In genomic region chr17:71695716-71696315, GRCm38 (mm10) we compare ENCODE assay signal across 27 mouse cellular contexts. TPM values are rescaled to one million over a fixed set of nuclear protein-coding genes. Genes with fewer than 3 reads are reported as not detected.
A peak's percentile ranks its signal among the peaks of the same experiment; 100 is the strongest.
DNase-seq lines count a peak whose midpoint lies in the region; ATAC-seq and TF ChIP-seq lines count a peak whose summit lies in the region.
"Had no signal": no experiment of that assay in that cellular context is flagged by ENCODE, and none has a peak within 500 bp of the region (broad histone marks: within the 10 kb centered on the region; RNA-seq: fewer than 3 reads in every experiment).

No protein-coding gene starts in this region.

- no peaks in the 10 kb centered on the region for H3K27me3 ChIP-seq in lung, postnatal 0 days (replicated peaks; ENCODE audit: insufficient read depth, low read length)
- H3K27me3 ChIP-seq in heart, embryonic 10.5 days (ENCODE audit: insufficient read depth, poor library complexity, severe bottlenecking) = 0 out of 2 replicates have a peak, but pooled peaks cover 5% of the 10 kb centered on the region
- H3K27me3 ChIP-seq in limb, embryonic 10.5 days (ENCODE audit: low read depth, poor library complexity, severe bottlenecking) = no peaks in the 10 kb centered on the region
- H3K27me3 ChIP-seq: heart, embryonic 15.5 days; limb, embryonic 12.5 days; stomach, embryonic 15.5 days had no signal

- H3K4me2 ChIP-seq in lung, postnatal 0 days (replicated peaks; ENCODE audit: low read depth, low read length) = no peak overlapping the region
- H3K4me2 ChIP-seq: heart, embryonic 15.5 days; hindbrain, embryonic 13.5 days; limb, embryonic 12.5 days; liver, embryonic 12.5 days; lung, embryonic 14.5 days; stomach, embryonic 15.5 days had no signal

- TF ChIP-seq EP300 in lung, postnatal 0 days (IDR thresholded peaks at IDR 0.05) = no peak

- intact Hi-C loops in gastrocnemius, adult 2 months (cut with DNase I) = loop anchor here (1.0 to 2.0 kb wide), 2 partner anchors 34 to 87 kb away; no protein-coding TSS in a partner anchor

- peak; percentile 57 for DNase-seq in gastrocnemius, adult 2 months
- no peak for DNase-seq in gastrocnemius, postnatal 25 days
- DNase-seq in lung, adult 18-20 months = peak; percentile 11 to 34
- no peak for DNase-seq in lung, postnatal 0 days (ENCODE audit: low spot score)
- no peak for DNase-seq in heart, embryonic 10.5 days (ENCODE audit: low spot score)
- no peak for DNase-seq in limb, embryonic 10.5 days (ENCODE audit: low spot score)
- DNase-seq in layer of hippocampus, adult 2 months (ENCODE audit: low spot score in 2 of 2) = no peak
- no peak for DNase-seq in spleen, adult 18-20 months
- DNase-seq: adrenal gland, adult 8-10 months; cerebellum, adult 11-12 months; cerebellum, postnatal 10 days; gastrocnemius, postnatal 10 days; kidney, adult 11 months; lung, embryonic 14.5 days; thymus, adult 18-20 months; thymus, postnatal 4 days had no signal

- H3K27ac ChIP-seq in gastrocnemius, adult 2 months = peak overlapping the region; percentile 91
- no peak overlapping the region for H3K27ac ChIP-seq in lung, postnatal 0 days (ENCODE audit: low read length)
- peak overlapping the region; percentile 79 for H3K27ac ChIP-seq in heart, embryonic 10.5 days
- H3K27ac ChIP-seq in limb, embryonic 10.5 days = peak overlapping the region; percentile 42; the same call in 1 of the 2 replicates
- H3K27ac ChIP-seq in layer of hippocampus, adult 2 months = no peak overlapping the region
- H3K27ac ChIP-seq: heart, embryonic 15.5 days; hindbrain, embryonic 13.5 days; limb, embryonic 12.5 days; liver, embryonic 12.5 days; macrophage; stomach, embryonic 15.5 days had no signal

- 74% methylated on average over 15 of the region's 15 CpGs for WGBS in lung, postnatal 0 days
- WGBS in heart, embryonic 10.5 days = 79% methylated on average over 15 of the region's 15 CpGs
- WGBS in limb, embryonic 10.5 days = 78% methylated on average over 15 of the region's 15 CpGs

- no peak for TF ChIP-seq CTCF in gastrocnemius, adult 2 months (IDR thresholded peaks at IDR 0.05)
- no peak for TF ChIP-seq CTCF in lung, postnatal 0 days (IDR thresholded peaks at IDR 0.05)
- TF ChIP-seq CTCF in layer of hippocampus, adult 2 months (conservative IDR thresholded peaks at IDR 0.05) = no peak

- no peaks in the 10 kb centered on the region for H3K9me3 ChIP-seq in lung, postnatal 0 days (ENCODE audit: low read length)
- no peaks in the 10 kb centered on the region for H3K9me3 ChIP-seq in heart, embryonic 10.5 days
- H3K9me3 ChIP-seq in limb, embryonic 10.5 days (replicated peaks) = no peaks in the 10 kb centered on the region
- H3K9me3 ChIP-seq: heart, embryonic 15.5 days; hindbrain, embryonic 13.5 days; limb, embryonic 12.5 days; liver, embryonic 12.5 days; stomach, embryonic 15.5 days had no signal

- ATAC-seq in lung, postnatal 0 days = no peak

- H3K9ac ChIP-seq in lung, postnatal 0 days (replicated peaks; ENCODE audit: low read depth) = no peak overlapping the region
- H3K9ac ChIP-seq: heart, embryonic 15.5 days; hindbrain, embryonic 13.5 days; limb, embryonic 12.5 days; liver, embryonic 12.5 days; lung, embryonic 14.5 days; stomach, embryonic 15.5 days had no signal

- no peaks in the 10 kb centered on the region for H3K36me3 ChIP-seq in lung, postnatal 0 days (ENCODE audit: insufficient read depth, low read length)
- H3K36me3 ChIP-seq in heart, embryonic 10.5 days = no peaks in the 10 kb centered on the region
- H3K36me3 ChIP-seq in limb, embryonic 10.5 days = no peaks in the 10 kb centered on the region
- H3K36me3 ChIP-seq: heart, embryonic 15.5 days; hindbrain, embryonic 13.5 days; limb, embryonic 12.5 days; liver, embryonic 12.5 days; stomach, embryonic 15.5 days had no signal

- peak overlapping the region; percentile 25 for H3K4me3 ChIP-seq in gastrocnemius, adult 2 months
- H3K4me3 ChIP-seq in lung, postnatal 0 days (ENCODE audit: low read depth, low read length) = no peak overlapping the region
- no peak overlapping the region for H3K4me3 ChIP-seq in heart, embryonic 10.5 days
- no peak overlapping the region for H3K4me3 ChIP-seq in limb, embryonic 10.5 days
- H3K4me3 ChIP-seq in layer of hippocampus, adult 2 months = no peak overlapping the region
- H3K4me3 ChIP-seq: heart, embryonic 15.5 days; hindbrain, embryonic 13.5 days; limb, embryonic 12.5 days; liver, embryonic 12.5 days; stomach, embryonic 15.5 days had no signal

- H3K4me1 ChIP-seq in lung, postnatal 0 days (ENCODE audit: insufficient read depth, low read depth, low read length) = 0 out of 2 replicates have a peak, but pooled peaks cover 5% of the 10 kb centered on the region
- H3K4me1 ChIP-seq in heart, embryonic 10.5 days = peaks cover 53% of the 10 kb centered on the region
- H3K4me1 ChIP-seq in limb, embryonic 10.5 days = peaks cover 25% of the 10 kb centered on the region
- H3K4me1 ChIP-seq: liver, embryonic 12.5 days; stomach, embryonic 15.5 days had no signal

RNA-seq across cellular contexts. Expression of gene Togaram2, which starts 22.8 kb away (rescaled TPM):
- 1 to 10 TPM; 2.1 to 4.5 TPM for total RNA-seq in gastrocnemius, adult 2 months (2021)
- 1 to 10 TPM; 2.3 to 6.4 TPM for total RNA-seq in gastrocnemius, postnatal 25 days (2021)
- 6.3 and 9.1 TPM in 2 replicates for polyA plus RNA-seq in lung, postnatal 0 days (2015; fragmentation: Nextera tagmentation; extraction: Ambion mirVana)
- 1.9 and 3.6 TPM in 2 replicates for polyA plus RNA-seq in heart, embryonic 10.5 days (2016; fragmentation: Nextera tagmentation; extraction: Ambion mirVana)
- not detected in 2 replicates for polyA plus RNA-seq in limb, embryonic 10.5 days (2016; fragmentation: Nextera tagmentation; extraction: Ambion mirVana)
- total RNA-seq in layer of hippocampus, adult 2 months (2021) = 1 to 10 TPM; 1.2 to 1.3 TPM
- polyA plus RNA-seq: embryonic facial prominence, embryonic 11.5 days; limb, embryonic 12.5 days; macrophage had no signal

RNA-seq across cellular contexts. Expression of gene Pcare, which starts 56.9 kb away (rescaled TPM):
- total RNA-seq in gastrocnemius, adult 2 months (2021) = not detected
- under 1 TPM in 1 of 2 experiments, not detected in 1; 0.16 TPM for total RNA-seq in gastrocnemius, postnatal 25 days (2021)
- not detected in 2 replicates for polyA plus RNA-seq in lung, postnatal 0 days (2015; fragmentation: Nextera tagmentation; extraction: Ambion mirVana)
- polyA plus RNA-seq in heart, embryonic 10.5 days (2016; fragmentation: Nextera tagmentation; extraction: Ambion mirVana) = 0.03 TPM in 1 of 2 replicates, not detected in the other
- not detected in 2 replicates for polyA plus RNA-seq in limb, embryonic 10.5 days (2016; fragmentation: Nextera tagmentation; extraction: Ambion mirVana)
- under 1 TPM; 0.10 to 0.18 TPM for total RNA-seq in layer of hippocampus, adult 2 months (2021)
- total RNA-seq: adrenal gland, adult 8-10 months had no signal
- polyA plus RNA-seq: embryonic facial prominence, embryonic 11.5 days; forebrain, embryonic 11.5 days; hindbrain, embryonic 13.5 days; large intestine, adult 2 months; limb, embryonic 12.5 days; lung, embryonic 14.5 days; macrophage; midbrain, postnatal 0 days; neural tube, embryonic 14.5 days; stomach, embryonic 15.5 days had no signal

Comparison
In these comparisons a context has a peak if more than half of its experiments do, and no peak if none do; other contexts are left out.
1. DNase-seq: peak in gastrocnemius, adult 2 months (single experiment) and lung, adult 18-20 months (2 of 2); none in gastrocnemius, postnatal 25 days (single experiment), lung, postnatal 0 days (single experiment), heart, embryonic 10.5 days (single experiment), limb, embryonic 10.5 days (single experiment), layer of hippocampus, adult 2 months (0 of 2) and spleen, adult 18-20 months (0 of 2).
2. H3K27ac ChIP-seq: peak in gastrocnemius, adult 2 months (single experiment), heart, embryonic 10.5 days (single experiment) and limb, embryonic 10.5 days (single experiment); none in lung, postnatal 0 days (single experiment) and layer of hippocampus, adult 2 months (single experiment).